Mouse (Mus musculus) kidney, postnatal 0 days (tissue): ENCODE results near the gene Pi4k2b. TPM values are rescaled to one million over a fixed set of nuclear protein-coding genes. Genes with fewer than 3 reads are reported as not detected.

Experiments used
- ATAC-seq: fragments of 200-750 bp; cut with Nextera tagmentation; replicated peaks from 2 replicates; pipeline ENCODE4 v1.8.0; 2017; ENCODE audit warnings: low read depth, moderate number of reproducible peaks, moderate TSS enrichment, moderate library complexity; ENCODE audit not compliant: low FRiP score
- DNase-seq: peaks from one replicate; pipeline ENCODE4 v3.0.0-alpha.2; 2016; ENCODE audit warnings: low spot score
- H3K27ac ChIP-seq: fragments of 300-500 bp; sonication (generic); 2 replicates; pipeline ENCODE4 v1.5.1; 2014; ENCODE audit warnings: mild to moderate bottlenecking
- H3K27me3 ChIP-seq: fragments of 300-500 bp; sonication (generic); 2 replicates; pipeline ENCODE4 v1.6.1; 2014; ENCODE audit warnings: low read length, mixed read lengths; ENCODE audit not compliant: insufficient read depth
- H3K36me3 ChIP-seq: fragments of 300-500 bp; sonication (generic); 2 replicates; pipeline ENCODE4 v1.6.1; 2014; ENCODE audit warnings: low read length, mixed read lengths; ENCODE audit not compliant: insufficient read depth
- H3K4me1 ChIP-seq: fragments of 300-500 bp; sonication (generic); replicated peaks from 2 replicates; pipeline ENCODE4 v1.6.1; 2014; ENCODE audit warnings: antibody characterized with exemption, low read length, mixed read lengths; ENCODE audit not compliant: insufficient read depth
- H3K4me2 ChIP-seq: fragments of 300-500 bp; sonication (generic); 2 replicates; pipeline ENCODE4 v1.6.1; 2014; ENCODE audit warnings: mild to moderate bottlenecking, low read length, moderate library complexity, mixed read lengths
- H3K4me3 ChIP-seq: fragments of 300-500 bp; sonication (generic); replicated peaks from 2 replicates; pipeline ENCODE4 v1.5.1; 2014; ENCODE audit warnings: low read depth, low read length
- H3K9ac ChIP-seq: fragments of 300-500 bp; sonication (generic); 2 replicates; pipeline ENCODE4 v1.6.1; 2014; ENCODE audit warnings: low read depth, low read length
- H3K9me3 ChIP-seq: fragments of 300-500 bp; sonication (generic); replicated peaks from 2 replicates; pipeline ENCODE4 v1.6.1; 2016; ENCODE audit warnings: low read length, inconsistent platforms, mixed read lengths
- CTCF ChIP-seq: IDR thresholded peaks from 2 replicates; pipeline ENCODE4 v1.5.1; 2016; ENCODE audit warnings: antibody characterized with exemption, low read depth, mild to moderate bottlenecking, moderate library complexity
- WGBS: fragments of 180-500 bp; shearing (Covaris S2); extraction: QIAGEN DNeasy Blood & Tissue Kit; methylation state at CpG from one replicate; pipeline ENCODE4 v1.1.7; 2014; 5-methylcytosine and 5-hydroxymethylcytosine counted together
- polyA plus RNA-seq: library from polyadenylated mRNA; unstranded; fragments of >200 nt; fragmentation: Nextera tagmentation; extraction: Ambion mirVana; gene quantifications from 2 replicates; pipeline ENCODE4 v1.2.1, GENCODE M21; 2015

Pi4k2b gene
- polyA plus RNA-seq, 1 experiment from 2014 or later: 19.8 TPM

DNA sequence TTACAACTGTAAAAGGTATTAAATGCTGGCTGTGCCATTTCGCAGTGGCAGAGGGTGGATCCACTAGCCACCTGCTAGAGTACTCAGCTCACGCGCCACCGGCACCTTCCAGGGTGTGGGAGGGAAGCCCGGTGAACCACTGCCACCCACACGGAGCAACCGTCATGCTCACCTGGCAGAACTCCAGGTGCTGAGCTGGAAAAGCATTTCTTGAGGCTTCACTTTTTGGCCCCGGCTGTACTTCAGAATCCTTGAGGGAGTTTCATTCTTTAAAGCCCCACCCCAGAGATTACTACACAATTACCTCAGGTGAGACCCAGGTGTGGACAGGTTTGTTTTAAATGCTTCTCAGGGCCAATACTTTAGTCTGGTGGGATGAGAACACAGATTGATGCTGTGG lies 20.4 kb upstream of the Pi4k2b start:
- Histone ChIP-seq H3K9me3 (no peaks in the 10 kb centered on the region), H3K9ac (no peak overlapping the region), H3K27ac (no peak overlapping the region), H3K36me3 (no peaks in the 10 kb centered on the region), H3K27me3 (no peaks in the 10 kb centered on the region), H3K4me2 (no peak overlapping the region), H3K4me3 (no peak overlapping the region), H3K4me1 (no peaks in the 10 kb centered on the region)
- no peak for DNase-seq
- no peak for TF ChIP-seq CTCF
- 30% methylated on average over 8 of the region's 8 CpGs for whole genome bisulfite sequencing
- no peak for ATAC-seq

DNA sequence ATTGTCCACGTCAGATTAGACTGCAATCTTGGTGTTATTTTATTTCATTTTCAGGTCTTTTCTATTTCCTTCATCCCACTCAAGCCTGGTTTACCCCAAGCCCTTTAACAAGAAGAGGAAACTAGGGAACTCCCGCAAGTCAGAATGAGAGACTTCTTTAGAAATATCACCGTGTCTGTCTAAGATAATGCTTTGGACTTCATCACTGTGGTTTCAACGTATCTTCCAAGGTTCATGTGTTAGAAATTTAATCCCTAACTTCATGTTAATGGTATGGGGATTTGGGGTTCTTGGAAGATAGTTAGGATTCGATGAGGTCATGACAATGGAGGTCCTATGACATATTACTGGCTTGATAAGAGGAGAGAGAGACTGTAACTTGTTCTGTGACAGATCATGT lies 13.6 kb upstream of the Pi4k2b start:
- no peak for TF ChIP-seq CTCF
- H3K9ac ChIP-seq: no peak overlapping the region
- no peak for ATAC-seq
- H3K9me3 ChIP-seq: no peaks in the 10 kb centered on the region
- H3K27me3 ChIP-seq: no peaks in the 10 kb centered on the region
- H3K4me1 ChIP-seq: no peaks in the 10 kb centered on the region
- no peaks in the 10 kb centered on the region for H3K36me3 ChIP-seq
- 81% methylated on average over 5 of the region's 5 CpGs for WGBS
- no peak for DNase-seq
- H3K27ac ChIP-seq: no peak overlapping the region
- H3K4me3 ChIP-seq: no peak overlapping the region
- H3K4me2 ChIP-seq: no peak overlapping the region

DNA sequence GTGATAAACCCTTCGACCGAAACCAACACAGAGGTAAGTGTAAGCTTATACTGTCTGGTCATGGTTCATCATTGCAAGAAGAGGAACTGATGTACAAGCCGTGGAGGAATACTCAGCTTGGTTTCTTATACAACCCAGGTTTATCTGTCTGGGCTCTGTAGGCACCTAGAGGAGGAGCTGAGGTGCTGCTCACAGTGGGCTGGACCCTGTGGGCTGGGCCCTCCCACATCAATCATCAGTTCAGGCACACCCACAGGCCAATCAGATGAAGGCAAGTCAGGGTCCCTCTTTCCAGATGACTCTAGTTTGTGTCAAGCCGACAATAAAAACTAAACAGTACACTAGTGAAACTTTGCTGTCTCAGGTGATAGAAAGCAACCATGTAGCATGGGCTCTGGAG lies 8.6 kb upstream of the Pi4k2b start:
- Histone ChIP-seq H3K4me1 (no peaks in the 10 kb centered on the region), H3K4me3 (no peak overlapping the region), H3K4me2 (no peak overlapping the region), H3K36me3 (no peaks in the 10 kb centered on the region), H3K27me3 (no peaks in the 10 kb centered on the region), H3K9ac (no peak overlapping the region), H3K27ac (no peak overlapping the region), H3K9me3 (no peaks in the 10 kb centered on the region)
- no peak for TF ChIP-seq CTCF
- ATAC-seq (no peak), DNase-seq (no peak)
- WGBS: 74% methylated on average over 4 of the region's 4 CpGs

DNA sequence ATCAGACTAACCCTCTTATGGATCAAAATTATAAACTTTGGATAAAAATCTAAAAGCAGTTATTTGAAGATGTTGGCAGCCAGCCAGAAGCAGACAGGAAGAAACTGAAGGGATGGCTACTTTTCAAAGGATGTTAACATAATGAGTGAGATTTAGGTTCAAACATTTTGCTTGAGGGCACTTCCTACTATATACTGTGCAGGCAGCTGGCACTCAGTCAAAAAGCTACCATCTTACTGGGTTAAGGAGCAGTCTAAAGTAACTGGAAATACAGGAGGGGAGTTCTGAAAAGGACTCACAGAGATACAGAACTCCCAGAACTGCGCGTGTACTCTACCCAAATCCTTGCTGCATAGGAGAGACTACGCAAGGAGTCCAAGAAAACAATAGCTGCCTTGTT lies 5.3 kb upstream of the Pi4k2b start:
- Histone ChIP-seq H3K36me3 (no peaks in the 10 kb centered on the region), H3K4me1 (no peaks in the 10 kb centered on the region), H3K27me3 (no peaks in the 10 kb centered on the region), H3K4me2 (no peak overlapping the region), H3K9me3 (no peaks in the 10 kb centered on the region), H3K9ac (no peak overlapping the region), H3K4me3 (no peak overlapping the region), H3K27ac (no peak overlapping the region)
- WGBS: 79% methylated on average over 3 of the region's 3 CpGs
- ATAC-seq: no peak
- no peak for DNase-seq
- no peak for TF ChIP-seq CTCF

DNA sequence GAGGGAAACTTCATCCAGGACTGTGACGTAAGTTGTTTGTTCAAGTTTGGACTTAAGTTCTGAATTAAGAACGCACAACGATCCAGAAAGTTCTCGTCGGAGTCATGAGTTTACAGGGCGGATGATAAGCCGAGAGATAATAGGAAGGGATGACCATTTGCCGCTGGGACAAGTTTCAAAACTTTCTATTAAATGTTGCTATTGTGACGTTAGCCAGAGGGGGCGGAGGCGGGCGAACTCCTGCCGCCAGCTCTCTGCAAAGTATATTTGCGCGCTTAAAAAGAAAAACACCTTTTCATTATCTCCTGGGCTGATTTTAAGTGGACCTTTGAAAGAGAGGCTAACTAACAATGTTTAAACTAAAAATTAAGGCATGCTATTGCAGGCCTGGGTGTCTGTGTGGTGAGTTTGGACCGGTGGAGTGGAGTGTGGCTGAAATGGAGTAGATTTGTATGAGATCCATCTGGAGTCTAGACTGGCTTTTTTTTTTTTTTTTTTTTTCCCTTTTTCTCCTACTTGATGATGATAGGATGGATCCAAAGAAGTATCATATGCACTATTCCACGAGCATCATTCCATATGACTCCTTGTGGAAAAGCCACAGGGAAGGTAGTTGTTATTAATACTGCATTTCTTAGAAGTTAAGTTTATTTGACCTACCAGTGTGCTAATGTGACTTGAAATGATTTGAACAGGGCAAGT lies 889 bp downstream of the Pi4k2b start:
- TF ChIP-seq CTCF: peak; percentile 47
- Histone ChIP-seq H3K9ac (peak overlapping the region; percentile 85), H3K4me1 (peaks cover 9% of the 10 kb centered on the region; the same call in 1 of the 2 replicates), H3K9me3 (no peaks in the 10 kb centered on the region), H3K4me3 (peak overlapping the region; percentile 74), H3K36me3 (no peaks in the 10 kb centered on the region), H3K4me2 (peak overlapping the region; percentile 78), H3K27ac (peak overlapping the region; percentile 84), H3K27me3 (no peaks in the 10 kb centered on the region)
- ATAC-seq (no peak), DNase-seq (peak; percentile 77)
- WGBS: 2% methylated on average over 17 of the region's 17 CpGs

DNA sequence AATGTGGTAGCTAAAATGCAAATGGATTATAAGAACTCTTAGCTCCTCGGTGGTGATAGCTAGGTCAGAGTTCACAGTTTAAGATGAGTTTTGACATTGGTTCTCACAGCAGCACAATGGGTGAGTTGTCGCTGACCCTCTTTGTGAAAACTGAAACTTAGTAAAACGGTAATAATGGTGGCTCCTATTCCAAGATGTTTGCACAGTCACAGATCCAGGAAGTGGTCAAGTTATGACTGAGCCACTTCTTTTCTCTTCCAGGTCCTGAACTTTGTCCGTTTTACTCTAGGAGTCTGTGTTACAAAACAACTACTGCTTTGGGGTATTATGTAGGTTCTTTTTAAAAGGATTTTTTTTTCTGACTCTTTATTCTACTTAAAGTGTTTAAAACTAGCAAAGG lies 1.9 kb downstream of the Pi4k2b start:
- no peak for DNase-seq
- no peak overlapping the region for H3K4me3 ChIP-seq

DNA sequence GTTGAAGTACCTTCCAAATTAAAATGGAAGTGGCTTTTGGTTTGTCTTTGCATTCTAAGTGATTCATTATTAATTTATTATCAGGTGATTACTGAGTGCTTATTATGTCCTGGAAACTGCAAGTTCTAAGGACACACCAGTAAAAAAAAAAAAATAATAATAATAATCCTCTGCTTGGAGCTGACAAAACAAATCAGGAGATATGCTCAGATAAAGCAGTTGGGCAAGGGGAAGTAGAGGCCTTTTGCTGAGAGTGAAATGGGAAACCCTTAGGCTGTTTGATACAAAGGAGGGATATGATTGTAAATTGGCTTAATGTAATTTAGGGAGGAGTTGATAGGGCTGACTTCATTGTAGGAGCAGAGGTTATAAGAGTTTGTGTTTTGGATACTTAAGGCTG lies 5.5 kb downstream of the Pi4k2b start:
- Histone ChIP-seq H3K9me3 (no peaks in the 10 kb centered on the region), H3K36me3 (no peaks in the 10 kb centered on the region), H3K27ac (no peak overlapping the region), H3K27me3 (no peaks in the 10 kb centered on the region), H3K4me1 (peaks cover 12% of the 10 kb centered on the region; the same call in 1 of the 2 replicates), H3K9ac (no peak overlapping the region), H3K4me3 (no peak overlapping the region), H3K4me2 (no peak overlapping the region)
- no peak for TF ChIP-seq CTCF
- ATAC-seq (no peak), DNase-seq (no peak)

More for the DNA sequence above, 1.9 kb downstream of the Pi4k2b start:
- no peaks in the 10 kb centered on the region for H3K27me3 ChIP-seq
- H3K27ac ChIP-seq: no peak overlapping the region
- WGBS: 49% methylated on average over 4 of the region's 4 CpGs
- TF ChIP-seq CTCF: no peak
- no peaks in the 10 kb centered on the region for H3K36me3 ChIP-seq
- no peak for ATAC-seq
- peaks cover 11% of the 10 kb centered on the region; the same call in 1 of the 2 replicates for H3K4me1 ChIP-seq
- H3K9ac ChIP-seq: no peak overlapping the region
- H3K4me2 ChIP-seq: peak overlapping the region; percentile 78
- H3K9me3 ChIP-seq: no peaks in the 10 kb centered on the region
